Mouse (Mus musculus) lung, embryonic 15.5 days (tissue): ENCODE measurements at regions not wholly inside any gene's neighbourhood (a gene's known extent, or its start where the extent isn't known, plus 50 kb on each side); places are given as distances from the start of the nearest gene placed in this dataset.

Experiments used
- ATAC-seq: fragments of 200-750 bp; cut with Nextera tagmentation; 2 replicates; pipeline ENCODE4 v1.8.0; 2017; ENCODE audit warnings: moderate number of reproducible peaks, borderline replicate concordance; ENCODE audit not compliant: low FRiP score, low TSS enrichment; ENCODE audit errors: extremely low read depth
- H3K27ac ChIP-seq: fragments of 300-500 bp; sonication (generic); 2 replicates; pipeline ENCODE4 v1.5.1; 2015; ENCODE audit warnings: moderate library complexity, mild to moderate bottlenecking, inconsistent platforms
- H3K27me3 ChIP-seq: fragments of 300-500 bp; sonication (generic); 2 replicates; pipeline ENCODE4 v1.6.1; 2015; ENCODE audit warnings: inconsistent platforms
- H3K36me3 ChIP-seq: fragments of 300-500 bp; sonication (generic); 2 replicates; pipeline ENCODE4 v1.6.1; 2015; ENCODE audit warnings: inconsistent platforms
- H3K4me1 ChIP-seq: fragments of 300-500 bp; sonication (generic); 2 replicates; pipeline ENCODE4 v1.6.1; 2015; ENCODE audit warnings: inconsistent platforms
- H3K4me2 ChIP-seq: fragments of 300-500 bp; sonication (generic); 2 replicates; pipeline ENCODE4 v1.6.1; 2015; ENCODE audit warnings: inconsistent platforms, mild to moderate bottlenecking, moderate library complexity
- H3K4me3 ChIP-seq: fragments of 300-500 bp; sonication (generic); 2 replicates; pipeline ENCODE4 v1.5.1; 2015; ENCODE audit warnings: mild to moderate bottlenecking, inconsistent platforms
- H3K9ac ChIP-seq: fragments of 300-500 bp; sonication (generic); 2 replicates; pipeline ENCODE4 v1.6.1; 2015; ENCODE audit warnings: inconsistent platforms
- H3K9me3 ChIP-seq: fragments of 300-500 bp; sonication (generic); 2 replicates; pipeline ENCODE4 v1.6.1; 2016; ENCODE audit warnings: inconsistent platforms
- WGBS: fragments of 180-500 bp; shearing (Covaris S2); methylation state at CpG from one replicate; pipeline ENCODE4 v1.1.7; 2015; 5-methylcytosine and 5-hydroxymethylcytosine counted together

DNA sequence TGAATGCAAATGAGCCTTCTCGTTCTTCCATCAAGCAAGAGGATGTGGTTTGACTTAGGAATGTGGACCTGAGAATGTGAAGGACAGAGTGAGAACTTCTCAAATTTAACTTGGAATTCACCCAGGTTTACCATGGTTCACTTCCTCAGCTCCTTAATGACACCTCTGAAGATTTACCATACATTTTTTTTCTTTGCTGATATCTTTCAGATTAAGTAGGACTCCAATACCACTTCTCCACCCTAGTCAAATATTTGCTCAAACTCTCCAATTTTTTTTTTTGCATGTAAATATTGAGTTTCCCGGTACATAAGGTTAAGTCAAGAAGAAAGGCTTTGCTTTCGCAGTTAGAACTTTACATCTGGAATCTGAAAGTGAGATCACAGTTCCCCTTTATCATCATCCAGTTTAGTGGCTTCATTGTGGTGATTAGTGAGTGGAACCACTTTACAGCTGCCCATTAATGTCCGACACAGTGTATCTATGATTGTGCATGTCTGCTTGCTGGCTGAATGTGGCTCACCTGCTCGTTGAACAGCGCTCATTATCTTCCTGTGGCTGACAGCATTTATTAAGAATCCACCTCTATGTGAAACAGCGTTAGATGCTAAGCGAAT lies 446.0 kb upstream of the Adam34 start:
- peak; percentile 87 for ATAC-seq
- 56% methylated on average over 8 of the region's 8 CpGs for WGBS
- H3K27me3 ChIP-seq, result no peaks in the 10 kb centered on the region
- no peak overlapping the region for H3K4me3 ChIP-seq
- H3K4me2 ChIP-seq, result peak overlapping the region; percentile 37
- no peaks in the 10 kb centered on the region for H3K9me3 ChIP-seq
- H3K27ac ChIP-seq, result peak overlapping the region; percentile 57
- H3K36me3 ChIP-seq, result no peaks in the 10 kb centered on the region
- H3K4me1 ChIP-seq, result no peaks in the 10 kb centered on the region
- H3K9ac ChIP-seq, result no peak overlapping the region

- Histone ChIP-seq H3K36me3 (no peaks in the 10 kb centered on the region), H3K27ac (peak overlapping the region; percentile 33; the same call in 1 of the 2 replicates), H3K9ac (no peak overlapping the region), H3K4me1 (no peaks in the 10 kb centered on the region), H3K27me3 (no peaks in the 10 kb centered on the region), H3K4me3 (no peak overlapping the region), H3K9me3 (no peaks in the 10 kb centered on the region), H3K4me2 (no peak overlapping the region)
- WGBS, result 5% methylated on average over 6 of the region's 6 CpGs
- no peak for ATAC-seq
Observed at GRCm38 (mm10) chr8:44165115-44165514, 455.3 kb upstream of the Adam34 start.

DNA sequence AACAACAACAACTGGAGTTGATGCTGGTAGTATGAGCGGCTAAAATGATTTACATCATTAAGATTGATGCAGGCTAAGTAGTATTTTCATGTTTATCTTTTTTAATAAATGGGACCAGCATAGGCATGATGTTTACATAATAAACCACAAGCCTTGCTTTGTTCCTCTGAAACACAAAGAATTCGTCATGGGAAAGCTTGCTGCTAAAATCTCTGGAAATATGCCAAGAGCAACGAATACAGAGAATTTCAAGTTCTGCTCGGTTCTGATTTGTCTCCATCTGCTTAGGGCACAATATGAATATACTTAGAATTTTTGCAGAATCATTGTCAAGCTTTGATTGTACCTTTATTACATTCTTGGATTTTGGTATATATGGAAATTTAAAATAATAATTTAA lies 467.2 kb upstream of the Adam34 start:
- H3K4me2 ChIP-seq, result no peak overlapping the region
- H3K4me1 ChIP-seq, result no peaks in the 10 kb centered on the region
- no peaks in the 10 kb centered on the region for H3K9me3 ChIP-seq
- no peaks in the 10 kb centered on the region for H3K27me3 ChIP-seq
- H3K9ac ChIP-seq, result no peak overlapping the region
- WGBS, result 13% methylated on average over 4 of the region's 4 CpGs
- H3K36me3 ChIP-seq, result no peaks in the 10 kb centered on the region
- no peak for ATAC-seq
- H3K27ac ChIP-seq, result no peak overlapping the region
- no peak overlapping the region for H3K4me3 ChIP-seq

GRCm38 (mm10) chr8:44202228-44202627 lies 492.4 kb upstream of the Adam34 start:
- no peaks in the 10 kb centered on the region for H3K36me3 ChIP-seq
- WGBS, result 76% methylated on average over 2 of the region's 2 CpGs
- no peak for ATAC-seq
- no peaks in the 10 kb centered on the region for H3K4me1 ChIP-seq
- no peak overlapping the region for H3K4me3 ChIP-seq
- H3K9me3 ChIP-seq, result no peaks in the 10 kb centered on the region
- no peak overlapping the region for H3K4me2 ChIP-seq
- no peak overlapping the region for H3K27ac ChIP-seq
- no peak overlapping the region for H3K9ac ChIP-seq
- no peaks in the 10 kb centered on the region for H3K27me3 ChIP-seq

- H3K27me3 ChIP-seq, result no peaks in the 10 kb centered on the region
- ATAC-seq, result no peak
- 60% methylated on average over 11 of the region's 11 CpGs for WGBS
- H3K4me1 ChIP-seq, result no peaks in the 10 kb centered on the region
- H3K9ac ChIP-seq, result no peak overlapping the region
- H3K4me2 ChIP-seq, result no peak overlapping the region
- H3K36me3 ChIP-seq, result no peaks in the 10 kb centered on the region
- no peak overlapping the region for H3K4me3 ChIP-seq
- H3K27ac ChIP-seq, result no peak overlapping the region
- no peaks in the 10 kb centered on the region for H3K9me3 ChIP-seq
Observed at GRCm38 (mm10) chr8:44206391-44207170, 496.7 kb upstream of the Adam34 start.

DNA sequence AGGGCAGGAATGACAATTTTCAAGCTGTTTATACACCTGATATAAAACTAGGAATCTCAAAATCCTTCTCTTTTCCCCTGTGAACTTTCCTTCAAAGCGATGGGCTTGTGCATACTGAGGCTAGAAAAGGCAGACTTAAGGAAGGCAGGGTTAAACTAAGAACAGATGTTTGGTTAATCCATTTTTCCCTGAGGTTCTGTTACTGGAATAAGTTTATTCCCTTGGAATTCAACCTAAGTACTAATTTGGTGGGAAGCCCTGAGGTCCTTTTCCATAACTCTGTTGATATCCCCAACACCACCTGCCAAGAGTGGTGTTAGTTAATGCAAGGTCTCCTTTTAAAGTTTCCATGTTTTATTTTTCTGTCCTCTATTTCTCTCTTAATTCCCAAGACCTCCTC lies 512.5 kb upstream of the Adam34 start:
- Histone ChIP-seq H3K9me3 (no peaks in the 10 kb centered on the region), H3K4me1 (no peaks in the 10 kb centered on the region), H3K27me3 (no peaks in the 10 kb centered on the region), H3K4me3 (no peak overlapping the region), H3K36me3 (no peaks in the 10 kb centered on the region), H3K4me2 (no peak overlapping the region), H3K27ac (no peak overlapping the region), H3K9ac (no peak overlapping the region)
- 87% methylated on average over 1 of the region's 1 CpGs for WGBS
- no peak for ATAC-seq

DNA sequence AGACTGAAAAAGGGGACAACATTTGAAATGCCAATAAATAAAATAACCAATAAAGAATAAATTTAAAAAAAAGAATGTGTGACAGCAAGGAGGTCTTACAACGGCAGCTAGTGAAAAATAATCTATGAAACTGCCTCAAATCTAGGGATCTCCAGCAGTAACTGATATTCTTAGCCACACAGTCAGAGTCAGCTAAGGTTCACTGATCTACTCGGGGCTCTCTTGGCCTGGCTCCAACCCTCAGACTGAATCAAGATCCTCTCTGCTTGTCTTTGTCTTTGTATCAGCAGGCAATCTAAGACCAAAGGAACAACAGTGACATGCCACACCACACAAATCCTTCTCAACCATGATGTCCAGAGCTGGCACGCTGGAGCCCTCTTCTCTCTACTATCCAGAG lies 542.5 kb upstream of the Adam34 start:
- H3K27ac ChIP-seq, result no peak overlapping the region
- no peak overlapping the region for H3K4me2 ChIP-seq
- no peak for ATAC-seq
- no peak overlapping the region for H3K9ac ChIP-seq
- no peaks in the 10 kb centered on the region for H3K36me3 ChIP-seq
- WGBS, result 60% methylated on average over 3 of the region's 3 CpGs
- H3K4me1 ChIP-seq, result no peaks in the 10 kb centered on the region
- no peaks in the 10 kb centered on the region for H3K27me3 ChIP-seq
- no peaks in the 10 kb centered on the region for H3K9me3 ChIP-seq
- no peak overlapping the region for H3K4me3 ChIP-seq

DNA sequence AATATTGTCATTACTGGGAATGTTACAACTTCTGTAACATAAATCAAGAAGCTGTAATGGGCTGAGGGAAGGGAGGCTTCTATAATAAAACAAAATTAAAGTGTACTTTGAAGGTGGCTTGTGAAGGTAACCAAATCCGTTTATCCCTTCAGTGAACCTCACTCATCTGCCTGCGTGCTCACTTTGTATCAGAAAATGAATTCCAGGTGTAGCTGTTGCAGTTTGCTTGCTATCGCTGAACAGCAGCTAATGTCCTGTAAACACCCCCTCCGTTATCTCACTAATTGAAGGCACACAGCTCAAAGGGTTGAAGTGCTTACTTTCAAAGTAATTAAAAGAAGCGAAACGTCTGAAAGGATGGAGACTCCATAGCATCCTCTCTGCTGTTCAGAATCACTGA lies 547.2 kb upstream of the Adam34 start:
- Histone ChIP-seq H3K27me3 (no peaks in the 10 kb centered on the region), H3K4me2 (no peak overlapping the region), H3K9me3 (no peaks in the 10 kb centered on the region), H3K9ac (no peak overlapping the region), H3K4me3 (no peak overlapping the region), H3K4me1 (no peaks in the 10 kb centered on the region), H3K36me3 (no peaks in the 10 kb centered on the region), H3K27ac (no peak overlapping the region)
- 40% methylated on average over 6 of the region's 6 CpGs for WGBS
- no peak for ATAC-seq

GRCm38 (mm10) chr8:44261039-44261438 lies 551.2 kb upstream of the Adam34 start:
- peak overlapping the region; percentile 63 for H3K27ac ChIP-seq
- H3K9me3 ChIP-seq, result no peaks in the 10 kb centered on the region
- WGBS, result 53% methylated on average over 4 of the region's 4 CpGs
- H3K27me3 ChIP-seq, result no peaks in the 10 kb centered on the region
- no peak overlapping the region for H3K4me3 ChIP-seq
- H3K4me2 ChIP-seq, result no peak overlapping the region
- H3K9ac ChIP-seq, result no peak overlapping the region
- peak; percentile 85 for ATAC-seq
- no peaks in the 10 kb centered on the region for H3K36me3 ChIP-seq
- H3K4me1 ChIP-seq, result no peaks in the 10 kb centered on the region

GRCm38 (mm10) chr8:44273300-44273699 lies 563.5 kb upstream of the Adam34 start:
- 45% methylated on average over 4 of the region's 4 CpGs for WGBS
- no peaks in the 10 kb centered on the region for H3K4me1 ChIP-seq
- no peaks in the 10 kb centered on the region for H3K36me3 ChIP-seq
- no peaks in the 10 kb centered on the region for H3K9me3 ChIP-seq
- no peak overlapping the region for H3K27ac ChIP-seq
- no peak overlapping the region for H3K4me3 ChIP-seq
- no peak for ATAC-seq
- H3K27me3 ChIP-seq, result no peaks in the 10 kb centered on the region
- no peak overlapping the region for H3K9ac ChIP-seq
- H3K4me2 ChIP-seq, result no peak overlapping the region

DNA sequence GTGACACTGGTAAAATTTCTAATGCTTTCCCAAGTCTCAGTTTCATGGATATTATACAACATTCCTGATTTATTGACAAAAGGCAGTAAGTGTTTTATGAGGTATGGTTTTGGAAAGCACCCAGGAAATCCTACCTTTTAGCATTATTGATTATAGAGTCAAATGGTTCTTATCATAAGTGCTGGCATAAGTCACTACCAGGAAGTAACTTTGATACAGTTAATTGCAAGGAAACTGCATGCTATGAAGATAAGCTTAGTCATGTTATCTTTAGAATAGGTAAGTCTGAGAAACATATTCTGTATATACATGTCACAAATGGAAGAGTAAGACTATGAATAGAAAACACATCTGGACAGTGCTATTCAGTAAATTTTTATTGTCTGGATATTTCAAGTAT lies 608.4 kb upstream of the Adam34 start:
- no peaks in the 10 kb centered on the region for H3K27me3 ChIP-seq
- H3K4me1 ChIP-seq, result no peaks in the 10 kb centered on the region
- H3K4me2 ChIP-seq, result no peak overlapping the region
- no peak overlapping the region for H3K4me3 ChIP-seq
- no peak overlapping the region for H3K9ac ChIP-seq
- no peak overlapping the region for H3K27ac ChIP-seq
- no peaks in the 10 kb centered on the region for H3K36me3 ChIP-seq
- ATAC-seq, result no peak
- no peaks in the 10 kb centered on the region for H3K9me3 ChIP-seq

- no peak overlapping the region for H3K4me2 ChIP-seq
- H3K36me3 ChIP-seq, result no peaks in the 10 kb centered on the region
- H3K27me3 ChIP-seq, result no peaks in the 10 kb centered on the region
- no peak for ATAC-seq
- H3K4me3 ChIP-seq, result no peak overlapping the region
- H3K9me3 ChIP-seq, result no peaks in the 10 kb centered on the region
- WGBS, result 48% methylated on average over 6 of the region's 6 CpGs
- H3K4me1 ChIP-seq, result no peaks in the 10 kb centered on the region
- H3K9ac ChIP-seq, result no peak overlapping the region
- no peak overlapping the region for H3K27ac ChIP-seq
Observed at GRCm38 (mm10) chr8:44334323-44334993, 600.8 kb upstream of the Fat1 start.
